Mouse (Mus musculus): ENCODE results near the gene Tcp10a.
"Not testable (repeated sequence)": the region's sequence is repeated elsewhere in the genome, so short reads cannot be mapped to it uniquely, and the experiment has no call there.

The Tcp10a gene

DNA sequence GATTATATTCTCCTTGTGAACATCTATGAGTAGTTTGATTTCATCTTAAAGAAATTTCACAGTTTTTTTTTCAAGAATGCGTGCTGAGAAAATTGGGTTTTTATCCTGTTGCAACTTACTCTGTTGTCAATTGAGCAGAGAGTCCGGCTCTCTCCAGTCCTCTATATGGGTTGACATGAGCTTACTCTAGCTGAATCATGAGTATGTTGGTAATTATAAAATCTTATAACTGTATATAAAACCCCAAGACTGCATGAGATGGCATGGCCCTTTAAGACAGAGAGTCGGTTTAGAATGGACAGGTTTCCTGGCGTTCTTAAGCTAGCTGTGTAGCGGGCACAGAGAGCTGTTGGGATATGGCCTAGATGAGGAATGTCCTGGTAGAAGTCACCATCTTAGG lies at the start of gene Tcp10a:
Tcp10a (plus strand) TSS at position 301 of the 400 bp plus-strand sequence.
- DNase-seq (ENCODE audit: low read depth, low spot score): not testable (repeated sequence)

DNA sequence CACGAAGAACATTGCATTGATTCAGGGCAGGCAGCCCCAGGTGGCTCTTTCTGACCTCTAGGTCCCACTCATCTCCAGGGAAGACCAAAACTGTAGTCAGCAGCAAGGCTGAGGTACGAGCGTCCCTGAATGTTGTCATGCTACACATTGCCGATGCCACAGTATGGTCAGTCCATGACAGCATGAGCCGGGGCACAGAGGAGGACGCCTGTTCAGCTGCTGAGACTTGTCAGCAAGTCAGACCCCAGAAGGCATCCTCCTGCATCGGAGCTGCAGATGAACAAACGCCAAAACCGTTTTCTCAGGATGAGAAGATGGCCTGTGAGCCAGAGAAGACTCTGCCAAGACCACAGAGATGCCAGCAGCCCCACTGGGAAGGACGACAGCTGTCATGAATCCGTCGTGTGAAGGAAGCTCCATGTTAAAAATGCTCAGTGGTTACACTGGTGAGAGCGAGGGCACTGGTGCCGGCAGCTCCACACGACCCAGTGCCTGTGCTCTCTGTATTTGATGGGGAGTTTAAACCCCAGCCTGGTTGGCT lies 45.7 kb upstream of the Tcp10a start:
- no peak for DNase-seq (ENCODE audit: low read depth, low spot score)

- DNase-seq (ENCODE audit: low read depth, low spot score): no peak
These were observed 45.2 kb upstream of the Tcp10a start for GRCm38 (mm10) chr17:7279251-7279650.

DNA sequence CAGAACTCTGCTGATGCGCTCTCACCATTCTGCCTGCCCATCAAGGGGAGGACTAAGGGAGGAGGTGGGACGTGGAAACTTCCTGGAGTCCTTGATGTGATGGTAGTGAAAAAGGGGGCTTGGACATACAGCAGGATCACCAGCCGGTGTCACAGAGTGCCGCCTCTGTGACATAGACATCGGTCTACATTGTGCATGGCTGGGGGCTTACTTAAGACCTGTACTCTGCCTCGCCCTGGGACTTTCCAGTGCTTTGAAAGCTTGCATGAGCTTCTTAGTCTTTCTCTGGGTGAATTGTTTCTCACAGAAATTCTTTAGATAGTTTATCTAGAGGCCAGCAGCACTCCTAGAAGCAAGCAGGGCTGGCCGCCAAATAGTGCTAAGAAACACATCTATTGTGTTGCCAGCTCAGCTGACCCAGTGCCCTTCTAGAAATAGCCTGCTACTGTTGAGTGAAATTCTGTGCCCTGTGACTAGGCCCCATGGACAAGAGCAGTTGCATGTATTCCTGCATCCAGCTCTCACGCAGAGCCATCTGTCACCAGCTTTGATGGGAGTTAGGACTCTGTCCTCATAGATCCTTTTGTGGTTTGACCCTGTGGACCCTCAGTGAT lies 40.0 kb upstream of the Tcp10a start:
- DNase-seq (ENCODE audit: low read depth, low spot score): no peak

DNA sequence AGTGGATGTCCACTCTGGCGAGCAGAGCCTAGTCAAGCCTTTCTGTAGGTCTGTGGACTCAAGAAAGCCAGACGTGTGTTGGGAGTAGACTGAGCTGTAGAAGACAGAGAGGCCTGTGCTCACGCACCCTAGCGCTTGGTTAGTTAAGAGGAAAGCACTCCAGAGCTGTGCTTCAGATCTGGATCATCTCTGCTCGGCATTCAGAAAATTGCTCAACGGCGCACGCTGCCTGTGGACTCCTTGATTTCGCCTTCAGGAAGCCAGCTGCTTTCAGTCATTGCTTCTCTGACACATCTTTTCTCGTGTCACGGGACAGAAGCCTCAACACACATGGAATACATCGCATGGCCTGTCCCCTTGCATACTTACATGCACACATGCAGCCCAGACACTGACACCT lies 39.2 kb upstream of the Tcp10a start:
- DNase-seq (ENCODE audit: low read depth, low spot score): no peak

- DNase-seq (ENCODE audit: low read depth, low spot score): no peak
These were observed 37.9 kb upstream of the Tcp10a start for GRCm38 (mm10) chr17:7286422-7287050.

GRCm38 (mm10) chr17:7292012-7292684 lies 32.3 kb upstream of the Tcp10a start:
- no peak for DNase-seq (ENCODE audit: low read depth, low spot score)

- DNase-seq (ENCODE audit: low read depth, low spot score): not testable (repeated sequence)
These were observed 17.9 kb upstream of the Tcp10a start for GRCm38 (mm10) chr17:7306278-7307196.

DNA sequence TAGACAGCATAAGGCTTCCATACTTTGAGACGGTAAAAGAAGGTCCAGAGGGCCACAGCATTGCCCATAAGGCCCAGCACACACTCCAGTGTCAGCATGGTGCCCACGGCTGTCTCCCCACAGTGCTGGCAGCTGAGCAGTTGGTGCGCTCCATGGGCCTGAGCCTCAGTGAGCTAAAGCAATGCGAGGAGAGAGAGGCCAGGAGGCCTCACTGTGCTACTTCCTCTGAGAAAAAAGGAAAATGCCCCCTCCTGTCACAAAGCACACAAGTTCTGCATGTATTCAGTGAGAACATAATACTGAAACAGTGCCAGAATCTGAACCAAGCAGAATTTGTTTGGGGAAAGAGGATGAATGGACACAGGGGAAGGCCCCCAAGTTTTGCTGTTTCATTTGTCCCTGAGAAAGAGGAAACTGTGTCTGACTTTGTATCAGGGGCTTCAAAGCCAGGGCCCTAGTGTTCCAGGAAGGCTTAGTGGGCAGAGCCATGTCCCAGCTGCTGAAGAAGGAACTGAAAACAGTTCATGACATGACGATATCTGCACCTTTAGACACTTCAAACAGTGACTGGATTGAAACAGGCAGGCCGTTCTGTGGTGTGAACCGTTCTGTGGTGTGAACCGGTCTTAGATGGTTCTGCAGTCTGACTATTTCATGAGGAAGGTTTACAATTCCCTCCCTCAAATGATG lies 8.6 kb upstream of the Tcp10a start:
- DNase-seq (ENCODE audit: low read depth, low spot score): not testable (repeated sequence)

GRCm38 (mm10) chr17:7319789-7320188 lies 4.7 kb upstream of the Tcp10a start:
- not testable (repeated sequence) for DNase-seq (ENCODE audit: low read depth, low spot score)

DNA sequence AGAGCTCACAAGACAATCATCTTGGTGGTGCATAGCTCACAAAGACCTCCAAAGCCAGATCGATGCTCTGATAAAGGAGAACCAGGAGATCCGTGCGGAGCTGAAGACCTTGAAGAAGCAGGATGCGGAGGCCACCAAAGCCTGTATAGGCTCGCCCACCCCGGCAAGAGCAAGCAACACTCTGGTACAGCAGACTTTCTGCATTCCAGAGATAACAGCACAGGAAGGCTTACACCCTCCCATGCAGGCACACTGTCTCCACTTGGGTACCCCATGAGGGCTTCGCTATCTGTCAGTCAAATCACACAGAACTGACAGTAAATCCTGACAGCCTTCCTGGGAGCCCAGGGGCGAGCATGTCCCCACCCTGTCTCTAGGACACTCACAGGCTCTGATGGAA lies 2.0 kb downstream of the Tcp10a start:
- not testable (repeated sequence) for DNase-seq (ENCODE audit: low read depth, low spot score)

DNA sequence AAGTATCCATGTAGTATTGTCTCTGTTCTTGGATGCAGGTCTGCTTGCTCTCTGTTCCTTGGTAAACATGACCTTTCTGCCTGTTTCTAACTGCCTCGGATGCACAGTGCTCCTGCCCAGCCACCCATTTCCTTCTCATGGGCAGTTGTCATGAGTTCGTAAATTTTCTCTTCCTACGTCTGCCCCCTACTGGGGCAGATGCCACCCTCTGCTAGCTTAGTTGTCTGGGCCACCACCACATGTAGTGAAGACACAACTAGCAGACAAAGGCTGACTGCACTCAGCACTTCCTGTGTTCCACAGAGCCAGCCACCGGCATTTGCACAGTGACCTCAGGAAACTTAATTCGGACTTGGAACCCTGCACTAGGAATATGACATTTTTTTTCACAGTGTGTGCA lies 8.3 kb downstream of the Tcp10a start:
- not testable (repeated sequence) for DNase-seq (ENCODE audit: low read depth, low spot score)

DNA sequence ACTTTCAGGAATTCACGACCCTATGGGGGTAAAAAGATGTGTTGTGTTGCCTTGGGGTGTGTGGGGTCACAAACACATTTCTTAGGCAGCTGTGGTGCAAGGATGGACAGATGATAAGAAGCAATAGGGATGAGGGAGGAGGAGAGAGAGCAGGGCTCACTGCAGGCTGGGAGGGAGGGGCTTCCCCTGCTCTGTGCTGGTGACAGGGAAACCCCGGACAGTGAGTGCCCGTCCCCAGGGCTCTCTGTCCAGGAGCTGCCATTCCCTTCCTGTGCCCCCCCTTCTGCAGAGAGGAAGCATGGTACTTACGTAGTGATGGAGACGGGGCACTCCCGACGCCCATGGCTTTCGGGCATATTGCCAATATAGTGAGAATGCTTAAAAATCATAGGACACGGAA lies 12.9 kb downstream of the Tcp10a start:
- DNase-seq (ENCODE audit: low read depth, low spot score): not testable (repeated sequence)

GRCm38 (mm10) chr17:7348765-7349164 lies 24.3 kb downstream of the Tcp10a start:
- DNase-seq (ENCODE audit: low read depth, low spot score): not testable (repeated sequence)

GRCm38 (mm10) chr17:7352596-7352995 lies 28.1 kb downstream of the Tcp10a start, which contains the start of gene Ttll2:
Ttll2 (minus strand) TSS chr17:7352696.
- DNase-seq (ENCODE audit: low read depth, low spot score): not testable (repeated sequence)

DNA sequence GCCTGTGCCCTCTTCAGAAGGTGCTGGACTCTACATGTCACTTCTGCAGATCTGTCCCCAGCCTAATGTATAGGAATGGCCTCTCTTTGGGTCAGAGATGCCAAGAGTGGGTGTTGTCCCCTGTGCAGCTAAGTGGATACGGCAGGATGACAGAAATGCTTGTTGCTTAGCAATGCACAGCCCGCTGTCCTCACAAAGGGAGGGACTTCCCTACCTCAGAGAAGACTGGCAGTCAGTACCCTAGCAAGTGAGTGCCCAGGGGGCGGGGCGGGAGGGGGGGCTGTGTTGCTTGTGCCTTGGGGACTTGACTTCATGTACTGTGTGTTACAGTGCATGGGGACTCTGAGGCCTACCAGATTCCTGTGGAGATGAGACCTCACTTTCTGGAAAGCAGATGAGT lies 35.4 kb downstream of the Tcp10a start:
- DNase-seq (ENCODE audit: low read depth, low spot score): not testable (repeated sequence)

DNA sequence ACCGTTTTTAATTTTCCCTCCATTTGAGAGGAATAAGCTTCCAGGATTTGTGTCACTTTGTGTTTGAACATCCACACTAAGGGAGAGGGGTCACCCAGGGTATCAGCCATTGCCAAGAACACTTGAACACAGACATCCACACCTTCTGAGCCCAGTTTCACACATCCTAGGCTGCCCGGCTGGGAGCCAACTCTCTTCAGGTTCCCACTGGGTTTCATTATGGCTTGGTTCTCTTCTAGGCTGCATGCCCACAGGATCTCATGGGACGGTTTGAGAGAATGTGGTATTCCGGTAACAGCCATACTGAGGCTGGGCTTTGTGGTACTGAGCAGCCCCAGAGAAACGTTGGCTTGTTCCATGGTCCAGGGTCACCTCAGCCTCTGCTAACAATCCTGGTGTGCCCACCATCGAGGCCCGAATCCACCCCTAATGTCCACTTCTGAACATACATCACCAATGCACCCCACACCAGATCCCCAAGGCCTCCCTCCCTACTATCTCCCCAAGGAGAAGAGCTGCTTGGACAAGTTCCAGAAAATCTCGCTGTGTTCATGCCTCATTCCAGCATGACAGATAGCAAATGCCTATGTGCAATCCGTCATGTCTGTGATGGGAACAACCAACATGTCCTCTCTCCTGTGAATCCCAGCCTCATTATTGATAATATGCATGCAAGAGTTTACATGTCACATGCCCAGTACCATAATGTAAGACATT lies 36.5 kb downstream of the Tcp10a start:
- DNase-seq (ENCODE audit: low read depth, low spot score): not testable (repeated sequence)

GRCm38 (mm10) chr17:7365615-7366014 lies 41.2 kb downstream of the Tcp10a start:
- not testable (repeated sequence) for DNase-seq (ENCODE audit: low read depth, low spot score)

DNA sequence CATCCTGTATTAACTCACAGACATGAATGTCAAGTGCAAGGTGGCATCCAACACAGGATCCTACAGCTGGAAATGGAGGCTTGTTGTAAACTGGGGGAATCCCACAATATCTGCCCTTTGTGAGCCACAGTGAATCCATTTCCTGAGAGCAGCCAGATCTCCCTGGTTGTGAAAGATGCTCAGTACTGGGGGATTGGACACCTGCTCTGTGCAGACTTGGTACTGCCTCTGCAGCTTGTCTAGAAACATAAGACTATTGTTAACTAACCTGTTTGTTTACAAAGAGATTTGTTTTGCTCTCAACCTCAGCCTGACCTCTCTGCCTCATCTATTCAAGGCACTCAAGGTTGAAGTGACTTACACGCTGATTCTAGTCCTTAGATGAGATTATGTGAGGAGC lies 41.8 kb downstream of the Tcp10a start:
- DNase-seq (ENCODE audit: low read depth, low spot score): not testable (repeated sequence)

Measured in embryo, embryonic 11.5 days (tissue).